Mouse (Mus musculus) c-Kit-negative CD71-positive TER-119-positive erythroid progenitor cells, embryonic 14.5 days (primary cell): Measurements from ENCODE around the gene Gm21188.
"Not testable (repeated sequence)": the region's sequence is repeated elsewhere in the genome, so short reads cannot be mapped to it uniquely, and the experiment has no call there.

ENCODE experiments used
- DNase-seq: peaks from one replicate; pipeline ENCODE4 v3.0.0-alpha.2; 2013; ENCODE audit warnings: low read depth, low spot score

The Gm21188 gene

DNA sequence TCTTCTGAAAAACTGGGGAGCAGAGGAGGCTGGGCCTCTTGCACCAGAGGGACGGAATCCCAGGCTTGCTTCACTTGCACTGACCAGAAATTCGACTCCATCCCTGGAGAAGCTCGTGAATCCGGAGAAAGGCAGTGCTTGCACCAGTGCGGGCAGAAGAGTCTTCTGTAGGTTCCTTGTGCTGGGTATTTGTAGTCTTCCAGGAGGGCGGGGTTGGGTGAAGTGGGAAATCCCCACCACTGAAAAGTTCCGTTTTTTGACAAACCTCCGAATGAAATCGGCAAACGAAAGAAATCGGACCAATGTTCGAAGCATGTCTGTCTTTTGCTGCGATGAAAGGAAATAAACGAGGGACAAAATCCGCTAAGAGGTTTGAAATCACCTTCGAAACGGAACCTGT, 25.1 kb downstream of the Gm21188 start, which contains the start of gene Gm36079:
Gm36079 (minus strand) TSS at position 101 of the 400 bp plus-strand sequence.
- not testable (repeated sequence) for DNase-seq

DNA sequence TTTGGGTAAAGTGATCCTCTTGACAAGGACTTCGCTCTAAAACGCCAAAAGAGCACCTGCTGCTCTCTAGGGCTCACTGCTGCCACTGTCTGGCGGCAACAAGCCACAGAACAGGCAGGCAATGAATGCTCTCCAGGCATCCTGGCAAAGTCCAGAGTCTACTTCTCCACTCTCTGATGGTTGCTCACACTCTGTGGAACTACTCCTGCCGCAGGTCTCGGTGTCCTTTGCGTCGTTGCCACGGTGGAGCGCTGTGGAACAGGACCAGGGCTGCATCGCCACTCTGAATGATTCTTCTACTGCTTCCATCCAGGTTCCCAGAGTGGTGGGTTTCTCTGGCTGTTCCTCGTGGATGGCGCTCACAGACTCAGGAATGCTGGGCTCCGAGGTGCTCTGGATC, 25.6 kb downstream of the Gm21188 start:
- DNase-seq: not testable (repeated sequence)

DNA sequence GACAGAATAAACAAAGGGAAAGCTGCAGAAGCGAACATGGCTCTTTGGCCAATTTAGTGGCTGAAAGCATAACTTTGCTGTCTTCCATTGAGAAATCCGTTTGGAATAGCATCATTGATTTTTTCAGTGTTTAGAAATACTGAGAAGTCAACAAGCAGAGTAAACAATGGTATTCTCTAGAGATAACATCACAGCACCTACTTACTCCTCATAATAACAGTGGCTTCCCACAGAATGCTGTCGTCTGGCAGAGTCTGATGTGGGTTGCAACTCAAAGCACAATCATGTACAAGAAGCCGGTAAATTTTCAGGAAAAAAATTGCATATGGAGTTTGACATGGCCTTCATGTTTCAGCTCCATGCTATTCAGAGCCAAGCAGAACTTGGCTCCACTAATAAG, 26.4 kb downstream of the Gm21188 start:
- DNase-seq: not testable (repeated sequence)

DNA sequence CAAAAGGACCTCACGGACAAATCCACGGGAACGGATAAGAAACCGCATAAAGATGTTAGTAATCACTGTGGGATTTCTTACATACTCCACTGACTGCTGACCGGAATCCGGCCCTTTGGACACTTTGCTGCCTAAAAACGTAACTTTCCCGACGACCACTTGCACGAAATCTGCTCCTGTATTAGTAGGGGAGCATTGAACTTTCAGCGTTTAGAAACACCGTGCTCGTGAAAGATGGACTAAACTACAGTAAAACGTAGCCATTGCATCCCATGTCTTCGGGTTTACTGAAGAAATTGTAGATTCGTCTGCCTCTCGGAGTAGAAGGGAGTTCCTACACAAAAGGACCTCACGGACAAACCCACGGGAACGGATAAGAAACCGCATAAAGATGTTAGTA, 27.0 kb downstream of the Gm21188 start:
- DNase-seq: not testable (repeated sequence)

DNA sequence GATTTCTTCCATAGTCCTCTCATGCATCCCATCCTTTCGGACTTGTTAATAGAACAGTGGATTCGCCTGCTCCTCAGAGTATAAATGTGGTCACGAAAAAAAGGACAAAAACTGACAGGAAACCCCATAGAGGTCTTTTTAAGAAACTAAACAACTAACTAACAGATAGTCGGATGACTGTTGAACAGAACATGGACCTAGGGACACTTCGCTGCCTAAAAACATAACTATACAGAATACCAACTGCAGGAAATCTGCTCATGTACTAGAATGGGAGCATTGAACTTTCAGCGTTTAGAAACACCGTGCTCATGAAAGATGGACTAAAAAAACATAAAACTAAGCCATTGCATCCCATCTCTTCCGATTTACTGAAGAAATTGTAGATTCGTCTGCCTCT, 27.4 kb downstream of the Gm21188 start:
- not testable (repeated sequence) for DNase-seq

DNA sequence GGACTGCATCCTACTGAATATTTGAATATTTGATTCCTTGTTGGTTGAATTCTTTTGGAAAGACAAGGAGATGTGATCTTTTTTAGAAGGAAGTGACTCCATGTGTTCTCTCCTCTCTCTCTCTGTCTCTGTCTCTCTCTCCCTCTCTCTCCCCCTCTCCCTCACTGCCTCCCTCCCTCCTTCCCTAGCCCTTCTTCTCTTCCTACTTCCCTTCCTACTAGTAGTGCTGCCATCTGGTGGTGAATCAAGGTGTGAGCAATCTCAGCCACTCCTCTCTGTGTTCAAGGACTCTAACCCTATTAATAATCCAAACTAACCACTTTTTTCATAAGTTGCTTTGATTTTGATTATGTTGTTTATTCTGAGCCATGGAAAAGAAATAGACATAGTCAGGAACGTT, 30.5 kb downstream of the Gm21188 start:
- DNase-seq: not testable (repeated sequence)

DNA sequence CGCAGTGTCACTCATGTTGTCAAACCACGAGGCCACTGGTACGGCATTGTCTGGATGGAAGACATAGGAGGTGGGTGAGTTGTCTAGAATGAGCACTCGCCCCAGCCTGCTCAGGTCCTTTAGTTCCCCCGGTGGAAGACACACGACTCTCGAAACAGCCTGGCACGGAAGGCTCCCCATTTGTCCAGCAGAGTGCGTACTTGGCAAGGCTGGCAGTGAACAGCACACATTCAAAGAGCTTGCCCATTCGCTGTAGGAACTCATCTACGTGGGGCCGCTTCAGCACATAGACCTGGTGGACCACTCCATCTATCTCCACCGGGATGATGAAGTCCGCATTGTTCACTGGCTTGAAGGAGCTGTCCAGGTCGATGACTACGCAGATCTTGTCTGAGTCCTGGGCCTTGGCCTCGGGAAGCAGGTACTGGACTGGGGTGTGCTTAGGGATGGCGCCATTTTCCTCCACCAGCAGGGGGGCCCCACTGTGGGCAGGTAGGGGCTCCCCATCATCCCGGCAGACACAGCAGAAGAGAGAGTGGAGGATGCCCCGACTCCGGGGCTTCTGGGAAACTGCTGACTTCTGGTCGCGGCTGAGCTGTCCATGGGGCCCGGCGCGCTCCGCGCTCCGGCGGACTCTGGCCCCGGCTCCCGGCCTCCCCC, 36.5 kb downstream of the Gm21188 start:
- not testable (repeated sequence) for DNase-seq

DNA sequence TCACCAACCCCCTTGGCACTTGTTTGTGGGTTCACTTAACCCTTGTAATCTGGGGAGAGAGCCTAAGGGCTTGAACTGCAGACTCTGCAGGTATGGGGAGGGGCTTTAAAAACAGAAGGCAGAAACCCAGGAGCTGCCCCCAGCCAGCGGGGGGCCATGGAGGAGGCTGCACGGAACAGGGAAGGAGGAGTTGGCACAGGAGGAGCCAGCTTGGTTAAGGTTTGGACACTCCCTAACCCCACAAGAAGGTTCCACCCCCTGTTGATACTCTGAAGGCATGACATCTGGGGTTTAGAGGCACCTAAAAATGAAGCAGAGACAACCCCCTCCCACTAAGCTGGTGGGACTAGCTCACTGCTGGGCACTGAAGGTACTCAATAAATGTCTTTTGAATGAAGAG, 38.0 kb downstream of the Gm21188 start:
- not testable (repeated sequence) for DNase-seq

DNA sequence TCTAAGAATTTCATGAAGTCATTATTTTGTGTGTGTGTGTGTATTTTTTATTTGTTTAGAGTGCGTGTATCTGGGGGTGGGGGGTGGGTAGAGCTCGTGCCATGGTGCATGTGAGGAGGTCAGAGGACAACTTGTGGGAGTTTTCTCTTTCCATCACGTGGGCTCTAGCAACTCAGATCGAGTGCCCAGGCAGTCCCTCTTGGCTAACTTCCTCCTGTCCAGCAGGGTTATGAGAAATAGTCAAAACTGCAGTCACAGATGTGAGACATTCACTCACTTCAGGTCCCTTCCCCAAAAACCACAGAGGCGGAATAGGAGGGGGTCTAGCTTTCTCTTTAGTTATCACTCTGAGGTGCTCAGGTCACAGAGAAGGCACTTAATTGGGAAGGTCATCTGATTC, 38.5 kb downstream of the Gm21188 start:
- DNase-seq: not testable (repeated sequence)

DNA sequence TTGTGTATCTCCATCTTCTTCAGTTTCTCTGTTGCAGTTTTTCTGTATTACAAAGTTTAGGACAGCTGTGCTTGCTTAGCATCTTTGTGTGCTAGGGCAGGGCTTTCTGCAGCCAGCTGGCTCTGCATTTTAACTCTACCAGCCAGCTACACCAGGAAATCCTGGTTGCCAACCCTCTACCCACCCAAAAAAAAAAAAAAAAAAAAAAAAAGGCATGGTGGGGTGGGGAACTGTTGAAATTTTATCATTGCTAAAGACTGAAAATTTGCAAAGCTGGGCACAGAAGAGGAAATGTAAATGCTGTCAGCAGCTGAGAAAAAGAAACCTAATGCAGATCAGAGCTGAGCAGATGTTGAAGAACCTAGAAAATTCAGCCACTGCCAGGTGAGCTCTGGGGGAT, 41.9 kb downstream of the Gm21188 start:
- not testable (repeated sequence) for DNase-seq

DNA sequence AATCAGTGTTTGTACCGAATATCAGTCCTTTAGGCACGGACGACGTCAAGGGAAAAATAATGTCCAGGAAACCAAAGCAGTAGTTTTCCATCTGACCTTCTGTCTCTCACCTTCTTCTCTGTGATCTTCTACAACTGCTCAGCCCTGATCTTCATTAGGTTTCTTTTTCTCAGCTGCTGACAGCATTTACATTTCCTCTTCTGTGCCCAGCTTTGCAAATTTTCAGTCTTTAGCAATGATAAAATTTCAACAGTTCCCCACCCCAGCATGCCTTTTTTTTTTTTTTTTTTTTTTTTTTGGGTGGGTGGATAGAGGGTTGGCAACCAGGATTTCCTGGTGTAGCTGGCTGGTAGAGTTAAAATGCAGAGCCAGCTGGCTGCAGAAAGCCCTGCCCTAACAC, 52.8 kb downstream of the Gm21188 start:
- not testable (repeated sequence) for DNase-seq

DNA sequence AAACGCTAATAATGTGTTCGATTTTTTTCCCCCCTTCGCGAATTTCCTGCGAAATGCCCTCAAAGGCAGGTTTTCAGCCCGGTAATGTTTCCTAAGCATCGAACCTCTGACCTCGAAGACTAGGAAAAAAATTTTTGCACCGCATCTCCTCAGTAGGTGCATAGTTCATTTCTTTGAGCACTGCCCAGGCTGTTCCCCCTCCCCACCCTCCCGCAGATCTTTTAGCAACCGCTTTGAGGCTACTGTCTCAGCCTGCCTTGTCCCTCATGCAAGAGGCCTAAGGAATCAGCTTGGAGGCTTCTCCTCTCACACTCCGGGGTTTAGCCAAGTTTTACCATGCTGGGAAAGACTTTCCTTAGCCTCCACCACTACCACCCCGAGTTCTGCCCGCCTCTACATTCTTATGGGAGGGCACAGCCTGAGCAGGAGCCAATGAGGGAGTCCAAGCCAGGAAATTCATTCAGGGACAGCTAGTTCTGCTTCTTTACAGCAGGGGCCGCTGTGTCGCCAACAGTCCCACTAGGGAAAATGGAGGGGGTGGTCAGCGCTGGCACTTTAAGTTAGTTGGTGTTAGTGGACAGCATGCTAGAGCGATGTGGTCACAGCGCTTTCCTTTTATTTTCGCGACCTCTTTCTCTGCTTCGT, 53.4 kb downstream of the Gm21188 start:
- DNase-seq: not testable (repeated sequence)

DNA sequence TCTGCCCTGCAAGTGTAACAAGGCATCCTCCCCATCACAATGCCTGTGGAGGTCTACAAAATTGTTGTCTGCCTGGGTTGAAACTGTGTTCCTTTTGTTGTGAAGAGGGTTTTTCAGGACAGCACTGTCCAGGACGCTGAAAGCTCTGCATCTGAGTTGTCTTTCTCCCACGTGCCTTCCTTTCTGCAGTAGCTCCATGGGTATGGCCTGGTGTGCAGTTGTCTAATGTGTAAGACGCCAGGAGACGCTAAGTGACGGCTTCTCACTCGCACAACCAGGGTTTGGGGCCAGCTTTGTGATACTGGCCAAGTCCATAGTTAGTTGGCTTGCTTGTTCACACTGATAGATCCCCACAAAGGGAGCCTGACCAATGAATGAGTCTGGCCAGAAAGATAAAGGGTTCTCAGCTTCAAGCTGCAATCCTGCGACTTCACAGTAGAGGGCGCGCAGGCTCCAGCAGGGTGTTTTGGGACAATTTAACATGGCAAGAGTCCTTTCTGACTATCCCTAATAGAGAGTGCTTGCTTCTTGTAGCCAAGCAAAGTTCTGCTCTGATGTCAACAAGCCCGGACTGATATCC, 60.0 kb downstream of the Gm21188 start:
- DNase-seq: not testable (repeated sequence)

DNA sequence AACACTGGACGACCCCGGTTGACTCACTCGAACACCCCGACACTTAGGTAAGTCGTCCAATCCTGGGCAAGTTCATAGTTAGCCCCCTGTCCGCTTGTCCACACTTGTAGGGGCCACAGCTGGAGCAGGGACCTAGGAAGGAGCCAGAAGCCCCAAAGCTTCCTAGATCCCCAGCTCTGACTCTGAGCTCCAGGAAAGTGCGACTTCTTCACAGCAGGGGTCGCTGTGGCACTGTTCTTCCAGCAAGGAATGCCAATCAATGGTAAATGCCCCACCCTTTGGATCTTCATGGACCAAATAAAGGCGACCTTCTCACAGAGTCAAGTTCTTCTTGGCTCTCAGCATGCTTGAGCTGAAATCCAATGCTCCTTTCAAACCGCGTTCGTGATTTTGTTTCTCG, 60.7 kb downstream of the Gm21188 start:
- not testable (repeated sequence) for DNase-seq
